Mouse (Mus musculus) thymus, adult 2 months (tissue): ENCODE measurements around the gene Pla2g5.
"Not testable (repeated sequence)": the region's sequence is repeated elsewhere in the genome, so short reads cannot be mapped to it uniquely, and the experiment has no call there.

Source experiments
- CTCF ChIP-seq: fragments of 200-500 bp; IDR thresholded peaks from 2 replicates; pipeline ENCODE4 v1.5.1; 2012; ENCODE audit warnings: mild to moderate bottlenecking, control low read depth, low read length, moderate library complexity, borderline replicate concordance; ENCODE audit not compliant: control insufficient read depth, poor library complexity, insufficient read depth; ENCODE audit errors: extremely low read depth
- POLR2A ChIP-seq: fragments of 200-500 bp; IDR thresholded peaks from 2 replicates; pipeline ENCODE4 v1.6.1; 2012; ENCODE audit warnings: mild to moderate bottlenecking, low read length, control low read depth, moderate library complexity; ENCODE audit not compliant: control insufficient read depth, poor library complexity, insufficient read depth; ENCODE audit errors: extremely low read depth

GRCm38 (mm10) chr4:138875275-138875674 is 12.0 kb upstream of the Pla2g5 start:
- not testable (repeated sequence) for TF ChIP-seq CTCF, POLR2A
